Mouse (Mus musculus): ENCODE results near the gene Dpp7. TPM values are rescaled to one million over a fixed set of nuclear protein-coding genes. Genes with fewer than 3 reads are reported as not detected.

Gene Dpp7
- polyA plus RNA-seq, 1 experiment = 5.0 TPM

GRCm38 (mm10) chr2:25376589-25376988 lies 20.4 kb upstream of the Dpp7 start:
- no peak for TF ChIP-seq GATA1 (IDR thresholded peaks at IDR 0.05; ENCODE audit: low read length)

GRCm38 (mm10) chr2:25373431-25373830 lies 17.3 kb upstream of the Dpp7 start:
- TF ChIP-seq GATA1 (IDR thresholded peaks at IDR 0.05; ENCODE audit: low read length) = no peak

- no peak for TF ChIP-seq GATA1 (IDR thresholded peaks at IDR 0.05; ENCODE audit: low read length)
Measured at GRCm38 (mm10) chr2:25372644-25373391, 16.7 kb upstream of the Dpp7 start.

GRCm38 (mm10) chr2:25371764-25372643 lies 15.8 kb upstream of the Dpp7 start, which contains the start of gene Sapcd2:
TSS of gene Sapcd2 (plus strand) at chr2:25372321.
- TF ChIP-seq GATA1 (IDR thresholded peaks at IDR 0.05; ENCODE audit: low read length) = no peak

- no peak for TF ChIP-seq GATA1 (IDR thresholded peaks at IDR 0.05; ENCODE audit: low read length)
Measured at GRCm38 (mm10) chr2:25369996-25370395, 13.8 kb upstream of the Dpp7 start.

- TF ChIP-seq GATA1 (IDR thresholded peaks at IDR 0.05; ENCODE audit: low read length) = no peak
Measured at GRCm38 (mm10) chr2:25365091-25365761, 9.1 kb upstream of the Dpp7 start, which contains the start of gene Uap1l1. TSS of gene Uap1l1 (minus strand) at chr2:25365682.

GRCm38 (mm10) chr2:25364761-25365090 lies 8.6 kb upstream of the Dpp7 start:
- TF ChIP-seq GATA1 (IDR thresholded peaks at IDR 0.05; ENCODE audit: low read length) = no peak

GRCm38 (mm10) chr2:25364313-25364712 lies 8.2 kb upstream of the Dpp7 start:
- TF ChIP-seq GATA1 (IDR thresholded peaks at IDR 0.05; ENCODE audit: low read length) = no peak

- TF ChIP-seq GATA1 (IDR thresholded peaks at IDR 0.05; ENCODE audit: low read length) = no peak
Measured at GRCm38 (mm10) chr2:25363478-25364178, 7.5 kb upstream of the Dpp7 start.

GRCm38 (mm10) chr2:25359848-25360247 lies 3.7 kb upstream of the Dpp7 start:
- no peak for TF ChIP-seq GATA1 (IDR thresholded peaks at IDR 0.05; ENCODE audit: low read length)

GRCm38 (mm10) chr2:25355419-25356066 lies 616 bp downstream of the Dpp7 start:
- no peak for TF ChIP-seq GATA1 (IDR thresholded peaks at IDR 0.05; ENCODE audit: low read length)

GRCm38 (mm10) chr2:25354211-25354610 lies 1.9 kb downstream of the Dpp7 start:
- TF ChIP-seq GATA1 (IDR thresholded peaks at IDR 0.05; ENCODE audit: low read length) = no peak

- no peak for TF ChIP-seq GATA1 (IDR thresholded peaks at IDR 0.05; ENCODE audit: low read length)
Measured at GRCm38 (mm10) chr2:25350701-25351100, 5.5 kb downstream of the Dpp7 start.

- no peak for TF ChIP-seq GATA1 (IDR thresholded peaks at IDR 0.05; ENCODE audit: low read length)
Measured at GRCm38 (mm10) chr2:25349499-25349898, 6.7 kb downstream of the Dpp7 start.

- no peak for TF ChIP-seq GATA1 (IDR thresholded peaks at IDR 0.05; ENCODE audit: low read length)
Measured at GRCm38 (mm10) chr2:25348162-25348561, 8.0 kb downstream of the Dpp7 start.
